In the genomic region with DNA sequence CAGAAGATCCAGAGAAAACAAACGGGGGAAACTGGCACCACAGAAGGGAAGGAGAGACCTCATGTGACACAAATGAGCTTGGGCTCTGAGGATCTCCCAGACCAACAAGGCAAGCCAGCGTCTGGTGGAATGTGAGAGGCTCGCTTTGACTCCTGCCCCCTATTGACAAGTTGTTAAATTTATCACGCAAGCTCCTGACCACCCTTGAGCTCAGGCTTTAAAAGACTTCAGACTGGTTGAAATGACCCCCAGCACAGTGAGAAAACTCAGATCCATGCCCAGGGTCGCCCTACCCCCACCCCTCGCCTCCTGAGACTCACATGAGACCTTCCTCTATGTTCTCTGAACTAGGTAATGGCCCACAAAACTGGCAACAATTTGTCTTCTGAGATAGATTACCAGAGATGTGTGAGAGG, we compare ENCODE assay signal across 8 mouse cellular contexts. TPM values are rescaled to one million over a fixed set of nuclear protein-coding genes. Genes with fewer than 3 reads are reported as not detected.
DNase-seq lines count a peak whose midpoint lies in the region; ATAC-seq and TF ChIP-seq lines count a peak whose summit lies in the region.

A gene (plus strand): TSS at position 242 of the 416 bp plus-strand sequence.

- TF ChIP-seq POLR2A in embryonic fibroblast, embryonic 13.5 days (IDR thresholded peaks at IDR 0.05; ENCODE audit: low read depth, low read length) = no peak

- H3K4me3 ChIP-seq in embryonic fibroblast, embryonic 13.5 days (ENCODE audit: insufficient read depth, low read length) = peak within 1 kb of the TSS; percentile 66

- DNase-seq in layer of hippocampus, adult 18-20 months (ENCODE audit: low spot score in 2 of 2) = peak in 1 of 2 experiments; percentile 51
- DNase-seq in layer of hippocampus, adult 9-10 months (ENCODE audit: low spot score) = no peak
- peak; percentile 63 for DNase-seq in WW6 (ENCODE audit: low read depth, low spot score)
- no peak for DNase-seq in layer of hippocampus, postnatal 10 days (ENCODE audit: low spot score in 2 of 2)
- DNase-seq in yolk sac, embryonic 10.5 days (ENCODE audit: low spot score) = peak; percentile 65
- DNase-seq in right cerebral cortex, postnatal 36 days (ENCODE audit: low spot score in 2 of 2) = no peak

- ATAC-seq in megakaryocyte progenitor cell, adult 5-6 weeks (replicated peaks; ENCODE audit: poor library complexity) = peak; percentile 48; the same call in 1 of the 2 replicates

- TF ChIP-seq CTCF in embryonic fibroblast, embryonic 13.5 days (IDR thresholded peaks at IDR 0.05; ENCODE audit: borderline replicate concordance, insufficient read depth, low read length) = no peak

- no peaks in the 10 kb centered on the region; the same call in 1 of the 2 replicates for H3K4me1 ChIP-seq in embryonic fibroblast, embryonic 13.5 days (ENCODE audit: control insufficient read depth, insufficient read depth, low read length)

- H3K27ac ChIP-seq in embryonic fibroblast, embryonic 13.5 days (ENCODE audit: insufficient read depth, low read length) = peak within 1 kb of the TSS; percentile 84

RNA-seq across cellular contexts. Expression of the gene that starts here (rescaled TPM):
- 10 to 100 TPM; 70.8 to 71.5 TPM for total RNA-seq in layer of hippocampus, adult 18-20 months (2021)
- 4.8 and 7.2 TPM in 2 replicates for polyA plus RNA-seq in embryonic fibroblast, embryonic 13.5 days (2011; ENCODE audit: insufficient read length, low read depth, missing spikeins)
- total RNA-seq in layer of hippocampus, postnatal 10 days (2021) = 10 to 100 TPM; 33.9 to 34.7 TPM
- 2.1 and 3.8 TPM in 2 replicates for total RNA-seq in megakaryocyte progenitor cell, adult 5-6 weeks (2015)
- 0.17 TPM in 2 replicates for total RNA-seq in megakaryocyte progenitor cell, adult 5-6 weeks (2017)

Comparison
In these comparisons a context has a peak if more than half of its experiments do, and no peak if none do; other contexts are left out.
1. RNA of the gene that starts here (total RNA-seq): 70.8 to 71.5 TPM in layer of hippocampus, adult 18-20 months and 33.9 to 34.7 TPM in layer of hippocampus, postnatal 10 days; 0.17 to 3.8 TPM in megakaryocyte progenitor cell, adult 5-6 weeks; every median in the first group is over 4 times any median in the second.
2. DNase-seq: peak in WW6 (single experiment) and yolk sac, embryonic 10.5 days (single experiment); none in layer of hippocampus, adult 9-10 months (single experiment), layer of hippocampus, postnatal 10 days (0 of 2) and right cerebral cortex, postnatal 36 days (0 of 2).